Mouse (Mus musculus) embryo, embryonic 10.5 days (tissue): ENCODE data around the gene Mesp2.

Experiments used
- DNase-seq: peaks from one replicate; pipeline ENCODE4 v3.0.0-alpha.2; 2015; ENCODE audit warnings: low spot score

Gene Mesp2

GRCm38 (mm10) chr7:79803887-79804286 is 6.6 kb upstream of the Mesp2 start:
- DNase-seq: no peak

DNA sequence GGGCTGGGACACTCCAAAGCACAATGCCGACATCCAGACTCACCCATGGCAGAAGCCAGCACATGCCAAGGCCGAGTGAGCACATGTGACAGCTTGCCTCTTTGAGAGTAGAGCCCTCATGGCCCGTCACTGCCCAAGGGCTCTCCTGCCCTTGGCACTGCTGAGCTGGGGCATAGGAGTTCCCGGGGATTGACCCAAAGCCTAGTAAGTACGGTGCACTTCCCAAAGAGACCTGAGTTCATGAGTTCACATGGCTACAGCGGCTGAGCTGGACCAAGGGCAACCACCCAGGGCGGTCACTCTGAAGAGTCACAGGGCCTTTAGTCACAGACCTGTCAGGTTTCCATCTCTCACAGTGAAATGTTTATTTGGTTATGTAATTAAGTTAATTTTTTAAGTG is 2.0 kb upstream of the Mesp2 start:
- DNase-seq: no peak

- DNase-seq: no peak
Measured at GRCm38 (mm10) chr7:79813409-79813808, 2.9 kb downstream of the Mesp2 start.

DNA sequence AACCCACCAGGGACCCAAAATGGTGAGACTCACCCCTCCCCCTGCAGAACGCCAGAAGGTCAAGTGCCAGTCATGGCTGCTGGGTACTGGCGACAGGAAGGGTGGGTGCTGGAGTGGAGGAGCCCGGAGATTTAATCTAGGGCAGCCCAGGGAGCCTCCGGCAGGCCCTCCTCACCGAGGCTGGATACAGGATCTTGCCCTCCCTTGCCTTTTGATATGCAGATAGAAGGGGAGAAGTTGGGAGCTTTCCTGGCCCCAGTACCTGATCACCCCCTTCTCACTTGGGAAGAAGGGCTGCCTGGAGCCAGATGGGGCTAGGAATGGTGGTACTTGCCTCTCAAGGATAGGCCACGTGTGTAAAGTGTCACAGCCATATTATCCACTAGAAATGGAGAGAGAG is 7.8 kb downstream of the Mesp2 start:
- no peak for DNase-seq

DNA sequence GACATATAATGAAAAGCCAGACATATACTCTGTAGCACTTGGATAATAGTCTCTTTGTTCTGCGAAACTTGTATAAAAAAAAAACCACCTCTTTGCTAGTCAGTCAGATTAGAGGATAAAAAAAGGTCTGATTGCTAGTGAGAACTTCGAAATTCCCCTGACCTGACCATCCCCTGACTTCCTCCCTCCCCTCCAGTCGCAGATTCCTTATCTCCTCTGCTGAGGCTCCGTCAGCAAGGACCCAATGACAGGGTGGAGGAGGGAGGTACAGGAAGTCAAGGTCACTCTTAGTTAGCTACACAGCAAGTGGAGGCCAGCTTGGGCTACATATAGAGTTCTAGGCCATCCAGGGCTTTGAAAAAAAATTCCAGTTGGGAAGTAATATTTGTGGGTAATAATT is 9.0 kb downstream of the Mesp2 start:
- DNase-seq: no peak

DNA sequence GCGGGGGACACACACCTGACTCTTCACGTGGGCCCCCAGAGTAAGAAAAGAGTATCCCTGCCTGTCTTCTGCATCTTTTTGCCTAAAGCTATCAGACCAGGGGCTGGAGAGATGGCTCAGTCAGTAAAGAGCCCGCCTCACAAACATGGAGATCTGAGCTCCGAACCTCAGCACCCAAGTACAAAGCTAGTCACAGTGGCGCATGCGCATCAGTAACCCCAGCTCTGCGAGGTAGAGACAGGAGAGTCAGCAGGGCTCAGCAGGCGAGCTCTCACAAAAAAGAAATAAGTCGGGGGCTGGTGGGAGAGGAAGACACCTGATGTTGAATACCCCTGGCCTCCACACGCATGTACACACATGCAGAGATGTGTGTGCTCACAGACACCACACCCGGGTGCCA is 9.5 kb downstream of the Mesp2 start:
- DNase-seq: no peak

DNA sequence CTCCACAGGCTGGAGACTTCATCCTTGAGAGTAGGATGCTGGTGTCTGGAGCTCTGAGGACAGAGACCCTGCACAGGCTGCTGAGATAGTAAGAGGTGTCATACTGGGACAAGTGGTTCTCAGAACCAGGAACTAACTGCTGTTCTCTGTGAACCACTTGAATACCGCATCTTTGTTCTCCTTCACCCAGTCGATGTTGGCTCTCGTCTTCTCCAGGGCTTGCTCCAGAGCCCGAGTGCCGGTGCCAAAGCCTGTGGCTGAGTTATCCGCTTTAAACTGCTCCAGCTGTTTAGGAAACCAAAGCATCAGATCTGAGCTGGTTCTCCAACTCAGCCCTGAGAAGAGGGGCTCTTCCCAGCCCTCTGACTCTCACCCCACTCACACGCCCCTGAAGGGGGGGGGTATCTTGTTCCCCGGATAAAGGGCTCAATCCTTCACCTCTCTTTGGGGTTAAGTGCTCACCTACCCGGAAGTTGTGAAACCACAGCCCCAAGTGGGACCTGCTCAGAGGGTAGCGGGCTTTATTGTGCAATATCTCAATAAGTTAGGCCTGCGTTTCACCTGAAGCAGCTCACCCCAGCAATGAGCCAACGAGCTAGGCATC is 11.7 kb downstream of the Mesp2 start:
- no peak for DNase-seq

GRCm38 (mm10) chr7:79828341-79828740 is 17.8 kb downstream of the Mesp2 start:
- DNase-seq: no peak

- DNase-seq: no peak
Measured at GRCm38 (mm10) chr7:79831145-79831544, 20.6 kb downstream of the Mesp2 start.

DNA sequence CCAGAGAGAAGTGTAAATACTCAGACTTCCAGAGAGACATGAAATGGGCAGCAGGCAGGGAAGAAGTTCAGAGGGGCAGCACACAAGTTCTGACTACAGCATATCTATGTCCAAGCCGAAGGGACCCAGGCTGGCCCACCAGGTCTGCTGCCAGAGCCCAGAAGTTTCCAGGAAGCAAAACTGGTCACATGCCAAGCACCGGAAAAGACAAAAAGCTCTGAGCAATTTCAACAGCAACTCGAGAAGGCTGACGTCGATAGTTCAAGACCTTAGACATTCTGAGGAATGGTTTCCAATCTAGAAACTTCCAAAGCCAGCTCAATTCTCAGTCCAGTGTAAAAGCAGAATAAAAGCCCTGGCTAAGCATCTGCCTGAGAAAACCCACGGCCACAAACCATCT is 21.1 kb downstream of the Mesp2 start:
- no peak for DNase-seq

GRCm38 (mm10) chr7:79832980-79833379 is 22.5 kb downstream of the Mesp2 start:
- no peak for DNase-seq

DNA sequence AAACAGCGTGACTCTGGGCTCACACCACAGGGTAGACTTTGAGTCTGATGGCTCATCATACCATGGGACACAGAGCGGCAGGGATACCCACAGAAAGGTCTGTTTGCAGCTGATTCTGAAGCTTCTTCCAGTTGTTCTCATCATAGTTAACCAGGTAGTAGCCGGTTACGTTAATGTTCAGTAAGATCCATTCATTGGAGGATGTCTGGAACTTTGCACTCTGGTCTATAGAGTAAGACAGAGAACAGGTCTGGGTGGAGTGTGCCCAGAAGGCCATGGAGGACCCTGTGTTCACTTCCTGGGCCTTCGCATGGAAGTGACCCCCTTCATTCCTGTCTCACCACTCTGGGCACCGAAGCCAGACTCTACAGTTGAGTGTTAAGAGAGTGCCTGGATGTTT is 24.7 kb downstream of the Mesp2 start:
- no peak for DNase-seq

- DNase-seq: no peak
Measured at GRCm38 (mm10) chr7:79837247-79837646, 26.7 kb downstream of the Mesp2 start.

- DNase-seq: no peak
Measured at GRCm38 (mm10) chr7:79842163-79842562, 31.6 kb downstream of the Mesp2 start.

GRCm38 (mm10) chr7:79844090-79844802 is 33.7 kb downstream of the Mesp2 start:
- no peak for DNase-seq

- no peak for DNase-seq
Measured at GRCm38 (mm10) chr7:79846342-79846741, 35.8 kb downstream of the Mesp2 start.

DNA sequence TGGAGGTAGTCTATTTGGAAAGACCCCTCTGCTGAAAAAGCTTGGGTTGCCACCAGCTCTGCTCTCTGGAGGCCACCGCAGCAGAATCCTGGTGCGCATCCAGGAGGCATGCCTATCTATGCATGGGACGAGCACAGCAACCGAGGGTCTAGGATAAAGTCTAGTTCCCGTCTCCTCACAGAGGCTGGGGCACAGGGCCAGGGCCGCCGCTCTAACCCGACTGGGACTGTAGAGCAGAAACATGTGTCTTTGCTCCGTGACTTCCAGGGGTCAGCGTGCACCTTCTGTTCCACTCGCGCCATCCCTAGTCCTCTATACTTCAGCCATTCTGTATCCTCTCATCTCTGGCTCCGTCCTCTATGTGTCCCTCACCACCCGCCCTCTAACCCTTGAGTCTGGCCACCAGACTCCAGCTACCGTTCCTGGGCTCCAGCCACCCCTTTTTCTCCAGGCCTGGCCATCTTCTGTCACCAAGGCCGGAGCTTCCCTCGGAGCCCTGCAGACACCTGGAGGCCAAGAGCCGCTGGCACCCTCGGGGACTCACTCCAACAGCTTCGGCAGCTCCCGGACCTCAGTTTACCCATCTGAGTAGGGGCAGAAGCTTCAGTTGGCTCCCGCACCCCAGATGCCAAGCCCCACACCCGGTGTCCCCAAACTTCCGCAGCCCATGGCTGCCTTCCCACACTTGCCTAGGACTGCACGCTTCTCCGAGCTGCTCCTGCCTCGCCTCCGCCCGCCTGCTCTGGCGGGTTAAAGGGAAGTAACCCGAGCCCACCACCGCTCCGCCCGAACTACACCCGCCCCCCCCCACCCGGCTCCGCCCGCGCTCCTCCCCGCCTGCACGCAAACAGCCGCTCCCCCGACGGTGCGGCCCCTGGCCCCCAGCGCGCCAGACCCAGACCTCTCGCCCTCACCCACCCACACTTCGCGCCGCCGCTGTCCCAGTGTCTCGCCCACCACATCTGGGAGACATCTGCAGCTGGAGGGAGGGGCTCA is 37.2 kb downstream of the Mesp2 start:
- peak; percentile 80 for DNase-seq

DNA sequence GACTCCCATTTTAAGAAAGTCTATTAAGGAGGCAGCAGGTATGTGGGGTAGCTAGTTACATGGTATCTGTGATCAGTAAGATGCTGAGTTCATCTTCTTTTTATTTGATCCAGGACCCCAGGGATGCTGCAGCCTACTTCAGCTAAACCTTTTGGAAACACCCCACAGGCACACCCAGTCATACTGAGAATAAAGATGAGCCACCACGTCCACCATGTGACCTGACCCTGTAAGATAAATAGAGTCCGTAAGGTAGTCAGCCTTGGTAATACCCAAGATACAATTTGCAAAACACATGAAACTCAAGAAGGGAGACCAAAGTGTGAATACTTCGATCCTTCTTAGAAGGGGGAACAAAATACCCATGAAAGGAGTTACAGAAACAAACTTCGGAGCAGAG is 45.8 kb downstream of the Mesp2 start:
- DNase-seq: no peak

DNA sequence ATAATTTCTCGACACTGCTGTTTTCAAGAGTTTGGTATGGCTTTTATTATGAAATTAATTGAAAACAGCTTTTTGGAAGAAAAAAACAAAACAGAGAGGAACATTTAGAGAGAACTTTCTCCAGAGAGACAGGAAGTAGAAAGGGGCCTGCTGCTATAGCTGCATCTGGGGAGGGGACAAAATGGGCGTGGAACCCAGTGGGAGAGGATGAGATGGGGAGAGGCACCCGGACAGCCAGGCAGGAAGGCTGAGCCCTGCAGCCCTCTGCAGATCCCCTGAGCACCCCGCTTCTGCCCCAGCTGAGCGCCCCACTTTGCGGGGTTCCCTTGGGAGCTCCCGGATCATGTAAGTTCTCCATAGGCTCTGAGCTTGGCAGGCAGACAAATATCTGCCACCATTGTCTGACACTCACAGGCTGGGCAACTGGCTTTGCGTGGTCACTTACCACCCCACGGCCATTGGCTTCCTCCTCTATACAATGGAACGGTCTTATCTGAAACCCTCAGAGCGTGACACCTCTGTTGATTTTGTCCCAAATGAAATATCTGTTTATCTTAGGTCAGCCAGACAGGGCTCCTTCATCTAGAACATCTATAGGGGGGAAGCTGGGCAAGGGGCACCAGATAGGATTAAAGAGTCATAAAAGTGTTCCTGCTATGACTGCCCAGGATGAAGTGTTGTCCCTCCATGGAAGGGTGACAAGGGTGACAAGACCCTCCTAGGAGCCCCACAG is 47.8 kb downstream of the Mesp2 start:
- DNase-seq: no peak

DNA sequence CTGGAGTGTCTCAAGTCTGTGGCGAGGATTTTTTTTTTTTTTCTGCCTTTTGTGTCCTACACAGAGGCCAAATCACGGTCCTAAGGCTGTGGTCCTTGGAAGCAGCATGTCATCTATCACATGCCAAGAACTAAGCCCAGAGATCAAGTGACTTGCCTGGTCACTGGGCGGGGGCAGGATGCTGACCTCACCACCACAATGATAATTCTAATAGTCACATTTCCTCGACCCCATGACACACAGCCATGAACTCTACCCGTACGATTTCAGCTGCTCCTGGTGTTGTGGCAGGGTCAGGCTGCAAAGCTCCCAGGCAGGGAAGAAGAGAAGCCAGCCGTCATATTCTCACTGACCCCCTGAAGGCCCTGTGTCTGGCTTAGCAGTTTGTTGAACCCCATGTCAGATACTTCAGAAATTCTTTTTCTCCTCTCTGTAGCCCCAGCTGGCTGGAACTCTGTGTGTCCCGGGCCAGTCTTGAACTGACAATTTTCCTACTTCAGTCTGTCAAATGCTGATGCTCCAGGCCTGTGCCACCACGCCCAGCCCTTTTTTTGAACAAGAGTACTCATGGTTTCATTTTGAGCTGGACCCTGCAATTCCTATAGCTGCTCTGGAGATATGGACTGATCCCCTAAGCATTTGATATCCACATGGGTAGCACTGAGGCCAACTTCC is 48.6 kb downstream of the Mesp2 start:
- DNase-seq: no peak

DNA sequence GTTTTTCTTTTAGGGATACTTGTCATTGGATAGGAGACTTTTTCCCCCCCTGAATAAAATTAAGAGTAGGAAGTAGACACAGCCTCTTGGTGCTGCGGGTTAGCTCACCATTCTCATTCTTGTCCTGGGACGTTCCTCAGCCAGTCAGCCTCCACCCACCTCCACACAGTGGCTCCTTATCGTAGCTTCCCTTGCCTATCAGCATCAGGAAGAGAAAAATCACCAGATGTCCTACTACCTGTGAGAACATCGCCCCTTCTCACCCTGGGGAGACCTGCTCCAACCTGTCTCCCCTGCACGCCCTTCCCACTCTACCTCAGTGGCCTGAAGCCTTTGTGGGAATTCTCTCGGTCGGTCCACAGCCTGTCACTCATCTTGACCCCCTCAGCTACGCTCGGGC is 50.3 kb downstream of the Mesp2 start, which contains the start of gene Anpep:
Anpep (minus strand) TSS at position 249 of the 400 bp plus-strand sequence.
- no peak for DNase-seq
